Mouse (Mus musculus): ENCODE results near the gene Spint2.
A peak's percentile ranks its signal among the peaks of the same experiment; 100 is the strongest.

Gene Spint2

DNA sequence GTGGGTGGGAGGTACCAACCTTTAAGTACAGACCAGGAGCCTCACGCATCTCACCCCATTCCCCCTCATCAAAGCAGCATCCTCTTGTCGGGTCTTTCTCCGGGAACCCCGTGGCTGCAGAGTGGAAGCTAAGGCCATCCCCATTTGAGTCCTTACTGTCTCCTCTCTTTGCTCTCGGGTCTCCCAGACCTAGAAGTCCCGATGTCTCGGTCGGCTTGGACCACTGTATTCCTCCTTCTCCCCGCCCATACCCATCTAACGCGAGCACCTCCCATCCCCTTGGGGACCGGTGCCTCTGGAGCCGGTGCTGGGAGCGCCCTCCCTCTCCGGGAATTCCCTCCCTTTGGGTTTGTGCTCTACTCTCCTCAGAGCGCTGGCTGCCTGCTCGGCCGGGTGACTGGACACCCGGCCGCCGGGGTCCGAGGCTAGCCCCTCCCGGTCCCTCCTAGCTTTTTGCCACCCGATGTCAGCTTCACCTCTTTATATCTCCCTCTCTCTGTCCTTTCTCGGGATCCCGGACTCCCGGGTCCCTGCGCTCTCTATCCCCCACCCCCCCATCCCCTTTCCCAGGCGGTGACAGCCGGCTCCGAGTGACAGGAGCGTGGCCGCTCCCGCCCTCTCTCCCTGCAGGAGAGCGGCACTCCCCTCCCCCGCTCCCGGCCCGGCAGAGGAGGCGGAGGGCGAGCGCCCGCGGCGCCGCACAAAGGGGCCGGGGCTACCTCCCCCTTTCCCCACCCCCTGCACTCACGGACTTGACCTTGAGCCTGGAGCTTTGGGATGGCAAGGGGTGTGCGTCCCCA is 23.0 kb upstream of the Spint2 start:
- no peak for DNase-seq (ENCODE audit: low spot score in 2 of 2)

DNA sequence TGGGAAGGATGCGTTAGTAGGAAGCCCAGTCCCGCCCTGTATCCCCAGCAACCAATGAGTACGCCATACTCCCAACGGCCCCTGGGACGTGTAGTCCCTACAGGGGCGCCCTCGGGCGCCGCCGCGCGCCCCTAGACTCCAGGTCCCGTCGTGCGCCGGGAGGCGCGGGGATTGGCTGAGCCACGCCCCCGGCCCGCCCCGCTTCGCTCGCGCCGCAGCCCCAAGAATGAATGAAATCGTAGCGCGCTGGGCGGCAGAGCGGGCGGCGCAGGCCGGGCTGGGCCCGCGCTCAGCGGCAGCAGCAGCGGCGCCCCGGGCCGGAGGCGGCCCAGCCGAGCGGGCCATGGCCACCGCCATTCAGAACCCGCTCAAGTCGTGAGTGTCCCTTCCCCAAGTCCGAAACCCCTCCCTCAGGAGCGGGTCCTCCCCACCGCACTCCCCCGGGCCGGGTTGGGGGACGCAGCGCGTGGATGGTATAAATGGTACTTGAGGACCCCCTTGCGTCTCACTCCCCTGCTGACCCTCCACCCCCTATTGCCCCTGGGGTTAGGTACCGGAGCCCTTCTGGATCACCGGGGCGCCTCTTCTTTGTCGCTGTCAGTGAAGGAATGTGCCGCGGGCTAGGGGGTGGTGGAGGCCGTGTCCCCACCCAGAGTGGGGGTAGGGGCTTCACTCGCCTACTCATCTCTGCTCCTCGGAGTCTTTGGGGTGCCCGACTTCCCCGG is 22.2 kb upstream of the Spint2 start, which contains the start of gene Dpf1:
TSS of gene Dpf1 (plus strand) at position 214 of the 725 bp plus-strand sequence.
- DNase-seq (ENCODE audit: low spot score in 2 of 2): peak in 1 of 2 experiments; percentile 68

DNA sequence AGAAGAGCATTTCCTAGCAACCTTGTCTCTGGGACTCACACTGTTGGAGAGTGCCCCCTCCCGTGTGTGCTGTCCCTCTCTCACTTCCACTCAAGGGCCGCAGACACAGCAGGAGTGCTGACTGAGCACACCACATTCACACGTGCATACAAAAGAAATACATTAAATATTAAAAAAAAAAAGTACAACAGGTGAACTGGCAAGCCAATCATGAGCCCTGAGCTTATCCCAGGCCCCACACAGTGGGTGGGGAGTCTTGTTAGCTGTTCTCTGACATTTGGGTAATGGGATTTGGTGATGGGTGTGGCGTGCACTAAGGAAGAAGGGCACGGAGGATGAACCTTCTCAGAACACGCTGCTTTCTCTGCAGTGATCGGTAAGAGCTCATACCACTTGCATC is 20.9 kb upstream of the Spint2 start:
- no peak for DNase-seq (ENCODE audit: low spot score in 2 of 2)

DNA sequence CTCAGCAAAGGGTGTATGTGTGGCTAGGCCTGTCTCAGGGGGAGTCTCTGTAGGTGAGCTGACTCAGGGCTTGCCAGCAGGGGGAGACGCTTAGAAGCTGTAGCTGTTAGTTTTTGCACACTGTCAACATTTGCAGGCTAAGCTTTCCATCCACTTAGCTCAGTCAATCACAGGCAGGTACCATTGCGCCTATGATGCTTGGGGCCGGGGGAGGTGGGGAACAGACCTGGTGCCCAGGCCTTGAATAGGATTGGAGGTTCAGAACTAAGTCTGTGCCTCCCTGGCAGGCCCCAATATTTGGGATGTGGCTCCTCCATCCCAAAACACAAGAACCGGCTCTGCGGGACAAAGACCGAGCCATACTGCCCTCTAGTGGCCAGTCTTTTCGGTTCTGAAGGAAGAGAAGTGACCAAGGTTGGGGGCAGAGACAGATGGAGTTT is 19.4 kb upstream of the Spint2 start:
- peak; percentile 41 to 74 for DNase-seq (ENCODE audit: low spot score in 2 of 2)

DNA sequence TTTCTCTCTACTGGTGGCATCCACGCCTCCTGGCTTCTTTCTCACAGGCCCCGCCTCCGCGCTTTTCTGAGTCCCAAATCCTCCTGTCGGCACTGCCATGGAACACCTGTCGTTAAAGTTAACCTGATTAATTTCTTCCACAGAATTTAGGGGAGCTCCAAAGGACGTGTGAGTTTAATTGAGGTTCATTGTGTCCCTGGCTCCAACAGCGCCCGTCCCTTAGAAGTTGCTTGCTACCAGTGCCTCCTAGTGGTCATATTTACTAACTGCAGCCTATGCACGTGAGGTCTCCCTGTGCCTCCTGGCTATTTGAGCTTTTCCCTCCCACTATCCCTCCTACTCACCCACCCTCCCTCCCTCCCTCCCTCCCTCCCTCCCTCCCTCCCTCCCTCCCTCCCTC is 15.3 kb upstream of the Spint2 start:
- DNase-seq (ENCODE audit: low spot score in 2 of 2): peak in 1 of 2 experiments; percentile 64

DNA sequence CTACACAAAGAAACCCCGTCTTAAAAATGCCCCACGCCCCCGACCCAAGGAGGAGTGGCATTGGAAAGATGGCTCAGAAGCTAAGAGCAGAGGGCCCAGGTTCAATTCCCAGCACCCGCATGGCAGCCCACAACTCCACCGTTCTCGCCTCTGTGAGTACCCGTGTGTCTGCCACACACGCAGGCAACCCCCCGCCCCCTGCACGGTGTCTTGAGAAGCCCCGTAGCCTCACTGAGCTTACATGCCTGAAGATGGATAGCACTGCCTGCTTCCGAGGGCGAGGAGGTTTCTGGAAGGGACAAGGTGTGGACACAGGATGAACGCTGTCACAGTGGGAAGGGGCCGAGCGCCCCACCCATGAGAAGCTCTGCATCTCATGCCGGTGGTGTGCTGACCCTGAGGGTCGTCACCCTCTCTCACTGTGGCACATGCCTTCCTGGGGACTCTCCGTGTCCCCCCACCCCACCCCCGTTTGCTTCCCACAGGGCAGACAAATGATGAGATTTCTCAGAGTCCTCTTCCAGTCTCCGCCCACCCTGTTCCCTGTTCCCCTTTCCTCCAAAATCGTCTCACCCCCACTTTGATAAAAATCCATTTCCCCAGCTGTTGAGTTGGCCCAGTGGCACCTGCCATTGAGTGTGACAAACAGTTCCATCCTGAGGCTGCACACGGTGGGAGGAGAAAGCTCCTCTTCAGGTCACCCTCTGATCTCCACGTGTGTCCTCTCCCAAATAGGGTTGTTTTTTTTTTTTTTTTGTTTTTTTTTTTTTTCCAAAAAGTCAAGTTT is 14.3 kb upstream of the Spint2 start:
- DNase-seq (ENCODE audit: low spot score in 2 of 2): no peak

DNA sequence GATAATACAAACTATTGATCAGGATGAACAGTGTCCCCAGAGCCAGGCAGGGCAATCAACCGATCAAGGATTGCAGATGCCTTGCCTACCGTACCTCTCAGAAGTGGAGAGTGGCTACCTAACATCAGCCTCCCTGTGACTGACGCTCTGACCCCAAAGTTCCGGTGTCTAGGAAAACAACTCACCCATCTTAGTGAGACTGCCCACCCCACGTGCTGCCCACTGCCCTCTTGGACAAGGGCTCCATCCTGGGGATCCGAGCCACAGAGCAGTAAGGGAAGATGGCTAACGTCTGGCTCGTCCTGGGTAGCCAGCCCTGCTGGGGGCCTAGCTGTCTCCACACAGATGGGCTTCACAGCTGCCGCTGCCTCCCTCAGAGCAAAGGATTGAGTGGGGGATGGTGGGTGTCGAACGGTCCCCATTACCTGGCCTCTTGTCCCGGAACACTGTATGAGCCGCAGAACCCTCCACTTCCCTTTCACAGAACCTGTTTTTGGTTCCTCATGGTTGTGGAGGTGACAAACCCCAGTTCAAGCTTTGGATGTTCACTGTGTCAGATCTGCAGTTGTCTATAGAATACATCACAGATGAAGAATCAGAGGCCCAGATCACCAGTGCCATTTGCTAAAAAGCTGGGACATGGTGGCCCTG is 12.5 kb upstream of the Spint2 start:
- no peak for DNase-seq (ENCODE audit: low spot score in 2 of 2)

DNA sequence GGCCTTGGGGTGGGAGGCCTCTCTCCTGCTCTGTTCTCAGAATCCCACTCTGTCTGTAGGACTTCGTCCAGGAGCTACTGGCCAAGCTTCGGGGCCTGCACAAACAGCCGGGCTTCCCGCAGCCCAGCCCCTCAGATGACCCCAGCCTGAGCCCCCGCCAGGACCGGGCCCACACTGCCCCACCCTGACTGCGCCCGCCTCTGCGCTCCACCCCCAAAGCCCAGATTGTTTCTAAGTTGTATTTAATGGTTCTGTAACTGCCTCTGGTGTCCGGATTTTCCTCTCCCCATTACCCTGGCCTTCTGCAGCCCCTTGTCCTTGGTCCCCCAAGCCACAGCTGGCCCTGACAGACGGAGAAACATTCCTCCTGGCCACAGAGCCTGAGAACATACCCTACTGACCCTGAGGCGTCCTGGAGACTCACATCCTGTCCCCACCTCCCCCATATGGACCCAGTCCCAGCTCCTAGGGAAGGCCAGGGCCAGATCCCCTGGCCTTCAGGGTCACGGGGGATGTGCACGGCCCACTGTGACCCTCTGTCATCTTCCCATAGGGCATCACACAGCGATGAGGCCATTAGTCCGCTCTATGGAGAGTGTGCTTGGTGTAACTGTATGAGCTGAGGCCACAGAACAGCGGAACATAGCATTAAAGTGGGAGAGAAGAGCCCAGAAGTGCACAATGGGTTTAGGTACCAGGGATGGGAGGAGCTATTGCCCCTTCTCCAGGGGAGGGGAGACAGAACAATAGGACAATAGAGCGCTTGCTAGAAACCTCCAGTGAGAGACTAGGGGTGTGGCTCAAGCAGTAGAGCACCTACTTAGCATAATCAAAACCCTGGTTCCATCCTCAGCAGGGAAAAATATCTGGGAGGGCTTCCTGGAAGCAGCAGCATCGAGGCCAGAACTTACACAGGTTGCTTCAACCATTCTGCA is 11.7 kb upstream of the Spint2 start:
- no peak for DNase-seq (ENCODE audit: low spot score in 2 of 2)

DNA sequence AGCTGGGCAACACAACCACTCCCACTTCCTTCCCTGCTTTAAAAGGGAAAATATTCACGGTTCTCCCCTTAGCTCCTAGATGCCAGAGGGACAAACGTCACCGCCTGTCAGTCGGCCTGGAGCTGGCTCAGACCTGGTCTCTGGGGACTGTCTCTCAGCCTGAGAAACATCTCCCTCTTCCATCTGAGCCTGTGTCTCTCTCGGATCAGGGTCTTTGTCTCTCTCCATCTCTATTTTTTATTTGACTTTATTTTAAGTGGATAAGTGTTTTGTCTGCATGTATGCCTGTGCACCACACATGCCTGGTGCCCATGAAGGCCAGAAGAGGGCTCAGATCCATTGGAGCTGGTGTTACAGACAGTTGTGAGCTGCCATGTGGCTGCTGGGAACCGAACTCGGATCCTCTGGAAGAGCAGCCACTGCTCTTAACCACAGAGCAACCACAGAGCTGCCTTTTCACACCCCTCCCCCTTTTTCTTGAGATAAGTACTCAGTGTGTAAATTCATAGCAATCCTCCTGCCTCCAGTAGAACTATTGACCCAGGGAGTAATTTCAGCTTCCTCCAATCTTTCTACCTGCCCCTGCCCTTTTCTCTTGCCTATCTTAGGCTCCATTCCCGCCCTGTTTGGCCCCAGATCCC is 10.9 kb upstream of the Spint2 start:
- DNase-seq (ENCODE audit: low spot score in 2 of 2): no peak

DNA sequence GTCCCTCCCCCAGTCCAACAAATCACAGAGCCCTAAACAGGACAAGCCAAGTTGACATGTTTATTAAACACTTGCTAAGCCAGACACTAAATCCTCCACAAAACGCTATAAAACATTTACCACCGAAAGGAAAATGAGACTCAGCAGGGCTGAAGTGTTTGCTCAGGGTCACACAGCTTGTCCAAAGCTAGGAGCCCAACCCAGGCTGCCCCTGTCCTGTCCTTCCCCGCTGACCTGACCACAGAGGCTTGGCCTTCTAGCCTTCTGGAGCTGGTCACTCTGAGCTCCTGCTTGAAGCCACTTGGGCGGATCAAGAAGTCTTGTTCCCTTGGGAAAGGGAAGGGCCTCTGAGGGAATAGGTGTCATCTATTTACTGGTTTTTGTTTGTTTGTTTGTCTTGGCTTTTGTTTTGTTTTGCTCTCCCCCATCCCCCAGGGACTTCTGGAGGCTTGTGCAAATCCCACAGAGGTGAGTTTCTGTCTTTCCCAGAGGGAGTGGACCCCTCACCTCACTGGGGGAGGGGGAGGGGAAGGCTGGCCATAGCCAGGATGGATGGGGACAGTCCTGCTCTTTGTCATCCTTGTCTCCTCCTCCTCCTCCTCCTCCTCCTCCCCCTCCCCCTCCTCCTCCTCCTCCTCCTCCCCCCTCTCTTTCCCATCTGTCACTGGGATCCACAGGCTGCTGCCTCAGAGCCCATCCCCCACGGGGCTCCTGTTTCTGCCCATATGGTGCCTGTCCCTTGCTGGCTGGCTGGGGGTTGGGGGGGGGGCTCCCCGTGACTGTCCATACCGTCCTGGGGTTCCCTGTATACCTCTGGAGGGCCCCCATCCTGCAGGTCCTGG is 10.1 kb upstream of the Spint2 start:
- no peak for DNase-seq (ENCODE audit: low spot score in 2 of 2)

DNA sequence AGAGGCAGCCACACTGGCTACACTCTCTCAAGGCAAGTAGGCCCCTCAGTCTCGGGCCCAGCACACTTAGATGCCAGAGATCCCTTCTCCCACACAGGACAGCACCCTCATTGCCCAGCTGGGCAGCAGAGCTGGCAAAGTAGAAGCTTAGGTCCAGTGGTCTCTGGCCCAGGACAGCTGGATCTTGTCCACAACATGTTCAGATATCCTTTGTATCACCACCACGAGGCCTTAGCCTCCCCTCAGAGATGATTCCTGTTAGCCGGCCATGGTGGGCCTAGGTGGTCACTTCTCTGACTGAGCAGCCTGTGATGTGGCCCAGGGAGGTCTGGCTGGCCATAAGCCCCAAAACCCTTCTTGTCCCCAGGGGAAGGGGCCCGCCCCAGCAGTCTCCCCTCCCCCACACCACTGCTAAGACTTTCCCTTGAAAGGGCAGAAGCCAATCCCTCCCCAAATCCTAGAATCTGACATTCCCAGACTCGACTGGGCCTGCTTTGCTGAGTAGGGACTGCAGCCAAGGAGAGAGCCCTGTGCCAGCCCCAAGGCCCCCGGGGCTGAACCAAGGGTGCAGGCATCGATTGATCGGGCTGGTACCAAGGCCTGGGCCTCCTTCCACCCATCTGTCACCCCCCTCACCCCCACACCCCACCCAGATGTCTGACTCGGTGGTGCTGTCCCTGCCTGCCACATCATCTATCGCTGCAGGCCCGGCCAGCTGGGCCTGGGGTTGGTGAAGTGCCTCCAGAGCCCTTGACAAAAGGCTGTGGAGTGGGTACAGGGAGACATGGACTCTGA is 9.2 kb upstream of the Spint2 start:
- no peak for DNase-seq (ENCODE audit: low spot score in 2 of 2)

DNA sequence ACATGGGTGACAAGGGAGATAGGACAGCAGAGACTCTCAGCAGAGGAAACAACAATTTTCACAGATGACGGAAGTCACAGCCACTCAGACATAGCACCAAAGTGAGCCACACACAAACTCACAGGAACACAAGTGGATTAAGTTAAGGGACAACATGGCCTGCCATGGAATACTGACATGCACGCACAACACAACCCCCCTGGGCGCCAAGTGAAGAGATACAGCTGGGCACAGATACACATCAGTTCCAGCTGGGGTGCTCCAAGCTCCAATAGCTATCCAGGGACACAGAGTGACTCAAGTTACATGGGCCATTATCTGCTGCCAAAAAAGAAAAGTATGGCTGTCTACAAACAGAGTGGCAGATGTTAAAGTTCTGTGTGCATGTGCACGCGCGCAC is 8.1 kb upstream of the Spint2 start:
- DNase-seq (ENCODE audit: low spot score in 2 of 2): no peak

DNA sequence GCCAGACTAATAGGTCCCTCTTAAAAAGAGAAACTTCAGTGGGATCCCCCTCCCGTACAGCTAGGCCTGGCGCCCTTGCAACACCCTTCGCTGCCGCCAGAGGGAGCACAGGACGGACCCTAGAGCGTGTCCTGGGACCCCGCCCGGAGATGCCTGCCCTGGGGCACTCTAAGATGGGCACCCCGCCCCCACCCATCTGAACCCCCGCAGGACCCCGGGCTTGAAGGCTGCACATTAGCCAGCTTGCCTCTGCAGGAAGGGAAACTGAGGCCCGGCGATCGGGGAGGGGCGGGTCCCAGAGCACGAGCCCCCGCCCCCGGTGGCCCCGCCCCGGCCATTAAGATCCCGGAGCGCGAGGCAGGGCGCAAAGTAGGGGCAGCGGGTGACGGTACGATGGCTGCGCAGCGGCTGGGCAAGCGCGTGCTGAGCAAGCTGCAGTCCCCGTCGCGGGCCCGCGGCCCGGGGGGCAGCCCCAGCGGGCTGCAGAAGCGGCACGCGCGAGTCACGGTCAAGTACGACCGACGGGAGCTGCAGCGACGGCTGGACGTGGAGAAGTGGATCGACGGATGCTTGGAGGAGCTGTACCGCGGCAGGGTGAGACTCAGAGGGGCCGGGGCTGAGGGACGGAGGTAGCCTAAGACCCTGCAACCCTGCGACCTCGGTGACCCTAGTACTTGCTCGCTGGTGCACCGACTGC is 7.4 kb upstream of the Spint2 start, which contains the start of gene Ppp1r14a:
TSS of gene Ppp1r14a (plus strand) at position 367 of the 697 bp plus-strand sequence.
- peak; percentile 70 to 83 for DNase-seq (ENCODE audit: low spot score in 2 of 2)

DNA sequence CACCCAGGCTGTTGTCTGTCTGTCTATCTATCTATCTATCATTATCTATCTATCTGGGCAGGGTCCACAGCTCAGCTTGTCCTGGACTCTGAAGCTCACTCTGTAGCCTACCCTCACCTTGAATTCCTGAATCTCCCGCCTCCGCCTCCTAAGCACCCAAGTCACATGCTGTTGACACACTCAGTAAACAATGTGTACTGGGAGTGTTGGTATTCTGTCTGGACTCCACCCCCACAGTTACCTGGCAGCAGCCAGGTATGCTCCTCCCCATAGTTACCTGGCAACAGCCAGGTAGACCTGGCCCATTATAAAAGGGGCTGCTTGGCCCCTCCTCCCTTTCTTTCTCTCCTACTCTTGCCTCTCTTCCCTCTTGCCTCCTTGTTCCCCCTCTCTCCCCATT is 6.4 kb upstream of the Spint2 start:
- no peak for DNase-seq (ENCODE audit: low spot score in 2 of 2)

DNA sequence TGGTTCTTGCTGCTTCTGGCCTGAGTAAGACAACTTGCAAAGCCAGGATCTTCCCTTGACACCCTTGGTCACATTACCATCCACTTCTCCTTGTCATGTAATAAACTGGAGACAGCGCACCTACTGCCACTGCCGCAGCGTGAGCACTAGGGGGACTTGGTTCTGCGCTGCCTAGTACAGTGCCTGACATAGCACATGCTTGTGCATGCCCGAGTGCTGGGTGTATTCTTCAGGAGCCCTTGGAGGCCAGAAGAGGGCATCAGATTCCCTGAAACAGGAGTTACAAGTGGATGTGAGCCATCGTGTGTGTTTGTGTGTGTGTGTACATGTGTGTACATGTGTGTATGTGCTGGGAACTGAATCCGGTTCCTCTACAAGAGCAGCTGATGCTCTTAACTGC is 5.8 kb upstream of the Spint2 start:
- no peak for DNase-seq (ENCODE audit: low spot score in 2 of 2)

DNA sequence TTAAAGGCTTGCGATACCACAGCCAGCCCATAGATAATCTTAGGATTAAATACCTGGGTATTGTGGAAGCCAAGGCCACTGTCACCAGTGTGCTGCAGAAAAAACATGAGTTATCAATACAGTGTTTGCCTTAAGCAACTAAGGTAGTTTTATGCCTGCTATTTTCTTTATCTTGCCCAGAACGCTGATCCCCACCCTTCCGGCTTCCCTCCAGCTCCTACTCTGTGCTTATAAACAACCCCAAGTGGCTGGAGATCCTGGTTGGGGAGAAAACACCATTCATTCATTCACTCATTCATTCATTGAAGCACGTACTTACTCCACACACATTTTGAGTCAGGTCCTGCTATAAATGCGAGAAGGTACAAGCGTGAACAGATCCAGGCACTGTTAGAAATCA is 2.8 kb upstream of the Spint2 start:
- no peak for DNase-seq (ENCODE audit: low spot score in 2 of 2)

DNA sequence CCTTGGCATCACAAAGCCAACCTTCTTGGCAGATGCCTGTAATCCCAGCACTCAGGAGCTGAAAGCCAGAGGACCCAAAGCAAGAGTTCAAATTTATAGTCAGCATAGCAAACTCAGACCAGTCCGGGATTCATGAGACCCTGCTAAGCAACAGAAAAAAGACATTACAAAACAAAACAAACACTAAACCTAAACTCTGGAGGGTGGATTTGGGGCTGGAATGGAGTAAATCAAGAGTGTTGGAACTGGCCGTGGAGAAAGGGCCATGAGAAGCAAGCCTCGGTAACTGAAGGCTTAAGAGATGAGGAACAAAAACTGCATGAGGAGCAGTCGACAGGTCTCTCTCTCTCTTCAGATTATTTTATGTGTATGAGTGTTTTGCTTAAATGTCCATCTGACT is 2.2 kb upstream of the Spint2 start:
- no peak for DNase-seq (ENCODE audit: low spot score in 2 of 2)

DNA sequence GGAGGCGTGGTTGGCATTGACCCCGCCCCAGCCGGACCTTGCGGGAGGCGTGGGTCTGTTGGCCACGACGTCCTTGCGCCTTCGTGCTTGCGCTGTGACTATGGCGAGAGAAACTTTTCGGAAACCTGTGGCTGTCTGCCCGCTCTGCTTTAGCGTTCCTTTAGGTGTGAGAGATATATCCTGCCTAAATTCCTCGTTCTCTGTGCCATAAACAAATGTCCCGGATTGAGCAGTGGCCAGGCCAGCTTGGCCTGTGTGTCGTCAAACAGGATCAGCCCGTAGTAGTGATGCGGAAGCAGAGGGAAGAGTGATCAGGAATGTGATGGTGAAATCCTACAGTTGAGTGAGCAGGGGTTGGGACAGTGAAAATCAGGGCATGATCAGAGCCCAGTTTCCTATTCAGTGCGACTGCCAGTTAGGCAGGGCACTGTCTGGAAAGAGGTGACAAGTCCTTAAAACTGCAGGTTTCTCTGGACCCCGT is 402 bp upstream of the Spint2 start:
- no peak for DNase-seq (ENCODE audit: low spot score in 2 of 2)

Measured in spleen, postnatal 10 days (tissue).